Mouse (Mus musculus) forebrain, embryonic 11.5 days (tissue): ENCODE results near the gene Otulin. TPM values are rescaled to one million over a fixed set of nuclear protein-coding genes. Genes with fewer than 3 reads are reported as not detected.

Experiments used
- ATAC-seq: fragments of 200-750 bp; cut with Nextera tagmentation; replicated peaks from 2 replicates; pipeline ENCODE4 v1.8.0; 2017; ENCODE audit warnings: moderate TSS enrichment; ENCODE audit not compliant: low FRiP score
- DNase-seq: peaks from one replicate; pipeline ENCODE4 v3.0.0-alpha.2; 2017; ENCODE audit warnings: low spot score
- H3K27ac ChIP-seq: fragments of 300-500 bp; sonication (generic); 2 replicates; pipeline ENCODE4 v1.5.1; 2014; ENCODE audit warnings: low read depth, low read length
- H3K27me3 ChIP-seq: fragments of 300-500 bp; sonication (generic); 2 replicates; pipeline ENCODE4 v1.6.1; 2014; ENCODE audit warnings: mild to moderate bottlenecking, low read length, mixed read lengths; ENCODE audit not compliant: control insufficient read depth, insufficient read depth
- H3K36me3 ChIP-seq: fragments of 300-500 bp; sonication (generic); 2 replicates; pipeline ENCODE4 v1.6.1; 2014; ENCODE audit warnings: mild to moderate bottlenecking, low read length, moderate library complexity, mixed read lengths; ENCODE audit not compliant: control insufficient read depth, insufficient read depth
- H3K4me1 ChIP-seq: fragments of 300-500 bp; sonication (generic); replicated peaks from 2 replicates; pipeline ENCODE4 v1.6.1; 2014; ENCODE audit warnings: low read length, mixed read lengths; ENCODE audit not compliant: control insufficient read depth, insufficient read depth
- H3K4me2 ChIP-seq: fragments of 300-500 bp; sonication (generic); 2 replicates; pipeline ENCODE4 v1.6.1; 2014; ENCODE audit warnings: low read depth, mild to moderate bottlenecking, low read length, moderate library complexity, mixed read lengths; ENCODE audit not compliant: severe bottlenecking
- H3K4me3 ChIP-seq: fragments of 300-500 bp; sonication (generic); 2 replicates; pipeline ENCODE4 v1.5.1; 2014; ENCODE audit warnings: low read depth, low read length
- H3K9ac ChIP-seq: fragments of 300-500 bp; sonication (generic); 2 replicates; pipeline ENCODE4 v1.6.1; 2014; ENCODE audit warnings: low read length
- H3K9me3 ChIP-seq: fragments of 300-500 bp; sonication (generic); 2 replicates; pipeline ENCODE4 v1.6.1; 2016; ENCODE audit warnings: low read length, mixed read lengths; ENCODE audit not compliant: control insufficient read depth
- WGBS: fragments of 180-500 bp; shearing (Covaris S2); extraction: QIAGEN DNeasy Blood & Tissue Kit; methylation state at CpG from one replicate; pipeline ENCODE4 v1.1.7; 2014; 5-methylcytosine and 5-hydroxymethylcytosine counted together
- polyA plus RNA-seq: library from polyadenylated mRNA; unstranded; fragments of >200 nt; fragmentation: Nextera tagmentation; extraction: Ambion mirVana; gene quantifications from 2 replicates; pipeline ENCODE4 v1.2.1, GENCODE M21; 2014

Gene Otulin
- polyA plus RNA-seq, 1 experiment from 2014 or later = 35.7 TPM

- Histone ChIP-seq H3K9me3 (no peaks in the 10 kb centered on the region), H3K36me3 (no peaks in the 10 kb centered on the region; the same call in 1 of the 2 replicates), H3K4me2 (no peak overlapping the region), H3K4me3 (no peak overlapping the region), H3K27me3 (no peaks in the 10 kb centered on the region), H3K4me1 (no peaks in the 10 kb centered on the region), H3K27ac (no peak overlapping the region), H3K9ac (no peak overlapping the region)
- DNase-seq (no peak), ATAC-seq (no peak)
- WGBS = 89% methylated on average over 10 of the region's 10 CpGs
These were observed 78.3 kb downstream of the Otulin start for GRCm38 (mm10) chr15:27552129-27552700.

- H3K9me3 ChIP-seq = no peaks in the 10 kb centered on the region
- no peaks in the 10 kb centered on the region; the same call in 1 of the 2 replicates for H3K36me3 ChIP-seq
- 88% methylated on average over 19 of the region's 19 CpGs for WGBS
- H3K4me3 ChIP-seq = no peak overlapping the region
- H3K4me2 ChIP-seq = no peak overlapping the region
- ATAC-seq (no peak), DNase-seq (no peak)
- H3K27ac ChIP-seq = no peak overlapping the region
- H3K27me3 ChIP-seq = no peaks in the 10 kb centered on the region
- no peaks in the 10 kb centered on the region for H3K4me1 ChIP-seq
- H3K9ac ChIP-seq = no peak overlapping the region
These were observed 79.1 kb downstream of the Otulin start for GRCm38 (mm10) chr15:27551117-27552114.

- ATAC-seq = no peak
- H3K4me1 ChIP-seq = no peaks in the 10 kb centered on the region
- no peak overlapping the region for H3K9ac ChIP-seq
- H3K9me3 ChIP-seq = no peaks in the 10 kb centered on the region
- 76% methylated on average over 9 of the region's 9 CpGs for WGBS
- no peaks in the 10 kb centered on the region for H3K27me3 ChIP-seq
- H3K27ac ChIP-seq = no peak overlapping the region
- no peak overlapping the region for H3K4me2 ChIP-seq
- no peak overlapping the region for H3K4me3 ChIP-seq
- no peak for DNase-seq
- H3K36me3 ChIP-seq = no peaks in the 10 kb centered on the region; the same call in 1 of the 2 replicates
These were observed 80.0 kb downstream of the Otulin start for GRCm38 (mm10) chr15:27550358-27550992.

GRCm38 (mm10) chr15:27549878-27550277 is 80.6 kb downstream of the Otulin start:
- Histone ChIP-seq H3K9ac (no peak overlapping the region), H3K4me1 (no peaks in the 10 kb centered on the region), H3K4me3 (no peak overlapping the region), H3K9me3 (no peaks in the 10 kb centered on the region), H3K27me3 (no peaks in the 10 kb centered on the region), H3K4me2 (no peak overlapping the region), H3K36me3 (no peaks in the 10 kb centered on the region; the same call in 1 of the 2 replicates), H3K27ac (no peak overlapping the region)
- ATAC-seq (no peak), DNase-seq (no peak)
- whole genome bisulfite sequencing = 85% methylated on average over 7 of the region's 7 CpGs

- WGBS = 90% methylated on average over 10 of the region's 10 CpGs
- no peak overlapping the region for H3K4me2 ChIP-seq
- no peak for ATAC-seq
These were observed 81.4 kb downstream of the Otulin start for GRCm38 (mm10) chr15:27549071-27549470.

DNA sequence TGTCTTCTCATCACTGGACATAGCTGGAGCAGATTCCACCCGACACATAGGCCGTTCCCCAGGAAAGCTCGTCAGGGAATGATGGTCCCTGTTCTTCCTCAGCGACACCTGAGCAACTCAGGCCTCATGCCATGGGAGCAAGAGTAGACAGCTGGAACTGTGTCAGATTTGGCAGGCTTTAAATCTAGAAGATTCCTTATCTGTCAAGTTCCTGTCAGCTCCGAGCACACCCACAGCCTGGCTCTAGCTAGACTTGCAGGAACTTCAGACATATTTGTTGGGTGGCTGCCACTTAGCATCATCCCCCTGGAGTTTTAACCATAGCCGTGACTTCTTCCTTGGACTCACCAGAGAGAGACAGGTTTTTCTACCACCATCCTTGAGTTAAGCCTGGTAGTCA is 82.4 kb downstream of the Otulin start:
- Histone ChIP-seq H3K36me3 (no peaks in the 10 kb centered on the region), H3K4me2 (no peak overlapping the region), H3K9ac (no peak overlapping the region), H3K27ac (no peak overlapping the region), H3K4me1 (no peaks in the 10 kb centered on the region), H3K9me3 (no peaks in the 10 kb centered on the region), H3K27me3 (no peaks in the 10 kb centered on the region), H3K4me3 (no peak overlapping the region)
- ATAC-seq = no peak
- no peak for DNase-seq
- 97% methylated on average over 6 of the region's 6 CpGs for WGBS

More at GRCm38 (mm10) chr15:27549071-27549470, 81.4 kb downstream of the Otulin start:
- H3K9me3 ChIP-seq = no peaks in the 10 kb centered on the region
- H3K9ac ChIP-seq = no peak overlapping the region
- no peak for DNase-seq
- no peaks in the 10 kb centered on the region; the same call in 1 of the 2 replicates for H3K36me3 ChIP-seq
- H3K27ac ChIP-seq = no peak overlapping the region
- no peaks in the 10 kb centered on the region for H3K4me1 ChIP-seq
- no peaks in the 10 kb centered on the region for H3K27me3 ChIP-seq
- H3K4me3 ChIP-seq = no peak overlapping the region

- DNase-seq = no peak
- ATAC-seq = no peak
- Histone ChIP-seq H3K9me3 (no peaks in the 10 kb centered on the region), H3K36me3 (no peaks in the 10 kb centered on the region), H3K4me1 (no peaks in the 10 kb centered on the region), H3K9ac (no peak overlapping the region), H3K27me3 (no peaks in the 10 kb centered on the region), H3K27ac (no peak overlapping the region), H3K4me2 (no peak overlapping the region), H3K4me3 (no peak overlapping the region)
- 85% methylated on average over 10 of the region's 10 CpGs for WGBS
These were observed 85.3 kb downstream of the Otulin start for GRCm38 (mm10) chr15:27545203-27545602.

- no peaks in the 10 kb centered on the region for H3K27me3 ChIP-seq
- 95% methylated on average over 9 of the region's 9 CpGs for WGBS
- no peak overlapping the region for H3K4me3 ChIP-seq
- no peaks in the 10 kb centered on the region for H3K9me3 ChIP-seq
- no peak for DNase-seq
- ATAC-seq = no peak
- H3K9ac ChIP-seq = no peak overlapping the region
- no peak overlapping the region for H3K27ac ChIP-seq
- no peaks in the 10 kb centered on the region for H3K36me3 ChIP-seq
- no peak overlapping the region for H3K4me2 ChIP-seq
- no peaks in the 10 kb centered on the region for H3K4me1 ChIP-seq
These were observed 90.7 kb downstream of the Otulin start for GRCm38 (mm10) chr15:27539745-27540144.
